Mouse (Mus musculus) ES-Bruce4 (cell line): ENCODE data around the gene Tsfm.

Experiments
- CTCF ChIP-seq: IDR thresholded peaks from one replicate; pipeline ENCODE4 v1.8.1; 2011; ENCODE audit warnings: low read depth, low read length
- POLR2A ChIP-seq: IDR thresholded peaks from one replicate; pipeline ENCODE4 v1.8.1; 2011; ENCODE audit warnings: low read length; ENCODE audit not compliant: insufficient read depth

DNA sequence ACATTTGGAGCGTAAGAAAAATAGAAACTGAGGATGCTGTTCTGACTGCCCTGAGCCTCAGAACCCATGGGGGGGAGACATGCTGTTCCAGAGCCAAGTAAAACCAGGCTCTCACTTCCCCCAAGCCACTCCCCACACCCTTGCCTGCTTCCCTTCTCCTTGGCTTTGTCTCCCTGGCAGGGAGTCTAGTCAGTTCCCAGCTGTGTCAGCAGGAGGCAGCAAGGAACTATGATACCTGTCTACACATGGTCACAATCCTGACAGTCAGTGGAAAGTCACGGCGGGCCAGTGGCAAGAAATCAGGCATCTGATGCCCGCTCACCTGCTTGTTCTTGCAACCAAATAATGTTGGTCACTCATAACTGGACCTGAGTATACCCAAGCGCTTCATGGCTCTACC, 14.2 kb downstream of the Tsfm start:
- TF ChIP-seq CTCF (peak; percentile 47), POLR2A (no peak)
